Mouse (Mus musculus): ENCODE results near the gene Usp11. TPM values are rescaled to one million over a fixed set of nuclear protein-coding genes. Genes with fewer than 3 reads are reported as not detected.
"Not testable (repeated sequence)": the region's sequence is repeated elsewhere in the genome, so short reads cannot be mapped to it uniquely, and the experiment has no call there.

Usp11 gene
- polyA plus RNA-seq, 1 experiment from 2014 or later: 85.7 TPM

- 80% methylated on average over 1 of the region's 1 CpGs for WGBS
- peaks cover 8% of the 10 kb centered on the region for H3K4me1 ChIP-seq
- ATAC-seq (ENCODE audit: low FRiP score, low read depth): no peak
- no peak overlapping the region for H3K4me3 ChIP-seq
- H3K9me3 ChIP-seq: no peaks in the 10 kb centered on the region
- H3K27ac ChIP-seq (replicated peaks): no peak overlapping the region
- H3K9ac ChIP-seq (replicated peaks): no peak overlapping the region
- H3K27me3 ChIP-seq: no peaks in the 10 kb centered on the region
- H3K36me3 ChIP-seq: peaks cover 42% of the 10 kb centered on the region
- no peak overlapping the region for H3K4me2 ChIP-seq (replicated peaks)
Observed at GRCm38 (mm10) chrX:20692616-20693015, 11.1 kb upstream of the Usp11 start.

- WGBS: 87% methylated on average over 4 of the region's 4 CpGs
- Histone ChIP-seq H3K4me2 (replicated peaks) (no peak overlapping the region), H3K27ac (replicated peaks) (no peak overlapping the region), H3K4me3 (no peak overlapping the region), H3K9ac (replicated peaks) (no peak overlapping the region), H3K36me3 (peaks cover 61% of the 10 kb centered on the region), H3K4me1 (no peaks in the 10 kb centered on the region), H3K27me3 (no peaks in the 10 kb centered on the region), H3K9me3 (no peaks in the 10 kb centered on the region)
- no peak for ATAC-seq (ENCODE audit: low FRiP score, low read depth)
Observed at GRCm38 (mm10) chrX:20695842-20696241, 7.9 kb upstream of the Usp11 start.

- Histone ChIP-seq H3K4me3 (peak overlapping the region; percentile 60), H3K9me3 (no peaks in the 10 kb centered on the region), H3K4me2 (replicated peaks) (peak overlapping the region; percentile 47), H3K4me1 (no peaks in the 10 kb centered on the region), H3K27ac (replicated peaks) (peak overlapping the region; percentile 90), H3K9ac (replicated peaks) (peak overlapping the region; percentile 65), H3K27me3 (no peaks in the 10 kb centered on the region), H3K36me3 (0 out of 2 replicates have a peak, but pooled peaks cover 2% of the 10 kb centered on the region)
- ATAC-seq (ENCODE audit: low FRiP score, low read depth): peak; percentile 96
- WGBS: 30% methylated on average over 32 of the region's 32 CpGs
Observed at GRCm38 (mm10) chrX:20704295-20705082, 783 bp downstream of the Usp11 start.

- Histone ChIP-seq H3K27me3 (no peaks in the 10 kb centered on the region), H3K4me2 (replicated peaks) (peak overlapping the region; percentile 47), H3K9me3 (no peaks in the 10 kb centered on the region), H3K9ac (replicated peaks) (no peak overlapping the region; the same call in 1 of the 2 replicates), H3K4me3 (peak overlapping the region; percentile 60), H3K27ac (replicated peaks) (no peak overlapping the region), H3K36me3 (no peaks in the 10 kb centered on the region), H3K4me1 (no peaks in the 10 kb centered on the region)
- 32% methylated on average over 3 of the region's 3 CpGs for WGBS
- ATAC-seq (ENCODE audit: low FRiP score, low read depth): no peak
Observed at GRCm38 (mm10) chrX:20705083-20705402, 1.3 kb downstream of the Usp11 start.

GRCm38 (mm10) chrX:20728681-20729080, 25.0 kb downstream of the Usp11 start:
- H3K27me3 ChIP-seq: no peaks in the 10 kb centered on the region
- no peak overlapping the region for H3K4me2 ChIP-seq (replicated peaks)
- no peaks in the 10 kb centered on the region for H3K36me3 ChIP-seq
- no peaks in the 10 kb centered on the region for H3K9me3 ChIP-seq
- H3K9ac ChIP-seq (replicated peaks): no peak overlapping the region
- WGBS: 79% methylated on average over 5 of the region's 5 CpGs
- no peaks in the 10 kb centered on the region for H3K4me1 ChIP-seq
- no peak for ATAC-seq (ENCODE audit: low FRiP score, low read depth)
- no peak overlapping the region for H3K27ac ChIP-seq (replicated peaks)
- H3K4me3 ChIP-seq: no peak overlapping the region

GRCm38 (mm10) chrX:20730048-20730447, 26.3 kb downstream of the Usp11 start:
- H3K4me3 ChIP-seq: not testable (repeated sequence)
- 56% methylated on average over 10 of the region's 10 CpGs for WGBS

GRCm38 (mm10) chrX:20736479-20736878, 32.8 kb downstream of the Usp11 start:
- no peak overlapping the region for H3K4me3 ChIP-seq
- no peaks in the 10 kb centered on the region for H3K27me3 ChIP-seq
- no peak overlapping the region for H3K4me2 ChIP-seq (replicated peaks)
- no peaks in the 10 kb centered on the region for H3K4me1 ChIP-seq
- no peak overlapping the region for H3K9ac ChIP-seq (replicated peaks)
- H3K36me3 ChIP-seq: no peaks in the 10 kb centered on the region
- no peak overlapping the region for H3K27ac ChIP-seq (replicated peaks)
- no peaks in the 10 kb centered on the region for H3K9me3 ChIP-seq
- no peak for ATAC-seq (ENCODE audit: low FRiP score, low read depth)
- WGBS: 92% methylated on average over 4 of the region's 4 CpGs

More at GRCm38 (mm10) chrX:20730048-20730447, 26.3 kb downstream of the Usp11 start:
- not testable (repeated sequence) for H3K9ac ChIP-seq (replicated peaks); H3K27ac ChIP-seq (replicated peaks); H3K4me1 ChIP-seq; H3K36me3 ChIP-seq; H3K27me3 ChIP-seq; H3K9me3 ChIP-seq; ATAC-seq (ENCODE audit: low FRiP score, low read depth); H3K4me2 ChIP-seq (replicated peaks)

GRCm38 (mm10) chrX:20748829-20749228, 45.1 kb downstream of the Usp11 start:
- no peak overlapping the region for H3K4me2 ChIP-seq (replicated peaks)
- H3K4me3 ChIP-seq: no peak overlapping the region
- no peak for ATAC-seq (ENCODE audit: low FRiP score, low read depth)
- 94% methylated on average over 2 of the region's 2 CpGs for WGBS
- H3K4me1 ChIP-seq: no peaks in the 10 kb centered on the region
- H3K27ac ChIP-seq (replicated peaks): no peak overlapping the region
- no peaks in the 10 kb centered on the region for H3K9me3 ChIP-seq
- no peaks in the 10 kb centered on the region for H3K27me3 ChIP-seq
- H3K36me3 ChIP-seq: no peaks in the 10 kb centered on the region
- no peak overlapping the region for H3K9ac ChIP-seq (replicated peaks)

GRCm38 (mm10) chrX:20761201-20761600, 57.5 kb downstream of the Usp11 start:
- no peak overlapping the region for H3K4me2 ChIP-seq (replicated peaks)
- H3K27me3 ChIP-seq: no peaks in the 10 kb centered on the region
- H3K4me1 ChIP-seq: no peaks in the 10 kb centered on the region
- H3K36me3 ChIP-seq: no peaks in the 10 kb centered on the region
- no peak overlapping the region for H3K4me3 ChIP-seq
- no peaks in the 10 kb centered on the region for H3K9me3 ChIP-seq
- H3K27ac ChIP-seq (replicated peaks): no peak overlapping the region
- 89% methylated on average over 4 of the region's 4 CpGs for WGBS
- no peak for ATAC-seq (ENCODE audit: low FRiP score, low read depth)
- H3K9ac ChIP-seq (replicated peaks): no peak overlapping the region

Other genes starting within 250 kb of the Usp11 start
- 0.14 and 0.65 TPM in 2 replicates for gene Rgn, start 154.1 kb upstream of the Usp11 start, polyA plus RNA-seq (2016; fragmentation: Nextera tagmentation; extraction: Ambion mirVana)
- gene Rbm10, start 86.4 kb upstream of the Usp11 start, polyA plus RNA-seq (2016; fragmentation: Nextera tagmentation; extraction: Ambion mirVana): 80.8 and 83.9 TPM in 2 replicates
- gene Ndufb11, start 86.3 kb upstream of the Usp11 start, polyA plus RNA-seq (2016; fragmentation: Nextera tagmentation; extraction: Ambion mirVana): 193 and 195 TPM in 2 replicates
- 372 and 374 TPM in 2 replicates for gene Uba1, start 45.6 kb upstream of the Usp11 start, polyA plus RNA-seq (2016; fragmentation: Nextera tagmentation; extraction: Ambion mirVana)
- gene Cdk16, start 16.0 kb upstream of the Usp11 start, polyA plus RNA-seq (2016; fragmentation: Nextera tagmentation; extraction: Ambion mirVana): 136 and 150 TPM in 2 replicates
- 141 and 145 TPM in 2 replicates for gene Araf, start 93.9 kb downstream of the Usp11 start, polyA plus RNA-seq (2016; fragmentation: Nextera tagmentation; extraction: Ambion mirVana)
- 6.9 and 7.9 TPM in 2 replicates for gene Timp1, start 166.3 kb downstream of the Usp11 start, polyA plus RNA-seq (2016; fragmentation: Nextera tagmentation; extraction: Ambion mirVana)
- 18.5 and 23.4 TPM in 2 replicates for gene Syn1, start 217.1 kb downstream of the Usp11 start, polyA plus RNA-seq (2016; fragmentation: Nextera tagmentation; extraction: Ambion mirVana)
- 4.5 and 5.3 TPM in 2 replicates for gene Cfp, start 227.6 kb downstream of the Usp11 start, polyA plus RNA-seq (2016; fragmentation: Nextera tagmentation; extraction: Ambion mirVana)
- 15.9 and 19.6 TPM in 2 replicates for gene Elk1, start 246.7 kb downstream of the Usp11 start, polyA plus RNA-seq (2016; fragmentation: Nextera tagmentation; extraction: Ambion mirVana)